Mouse (Mus musculus): ENCODE data around the gene Cyp46a1. TPM values are rescaled to one million over a fixed set of nuclear protein-coding genes. Genes with fewer than 3 reads are reported as not detected.

Cyp46a1 gene
- total RNA-seq, 1 experiment: 0.98 TPM

GRCm38 (mm10) chr12:108398681-108399080, 64.5 kb downstream of the Cyp46a1 start:
- in situ Hi-C loops (cut with MboI; ENCODE audit: low sequenced_read_pairs in 2 of 2, unreplicated experiment in 2 of 2): no loop called here
- TF ChIP-seq ZNF384 (IDR thresholded peaks at IDR 0.05; ENCODE audit: low read depth, low read length): no peak
- no peak for TF ChIP-seq CHD2 (IDR thresholded peaks at IDR 0.05; ENCODE audit: low read depth, low read length)
- TF ChIP-seq HCFC1 (IDR thresholded peaks at IDR 0.05; ENCODE audit: borderline replicate concordance, insufficient read depth, low read length): no peak
- TF ChIP-seq MAFK (IDR thresholded peaks at IDR 0.05; ENCODE audit: insufficient read depth, low read depth, low read length): no peak
- no peak for TF ChIP-seq ZC3H11A (IDR thresholded peaks at IDR 0.05; ENCODE audit: borderline replicate concordance, low read depth, low read length)

GRCm38 (mm10) chr12:108399191-108399590, 65.0 kb downstream of the Cyp46a1 start:
- in situ Hi-C loops (cut with MboI; ENCODE audit: low sequenced_read_pairs in 2 of 2, unreplicated experiment in 2 of 2): no loop called here
- Histone ChIP-seq H3K9me3 (ENCODE audit: control insufficient read depth, insufficient read depth, low read depth, low read length) (no peaks in the 10 kb centered on the region), H3K36me3 (ENCODE audit: control insufficient read depth, insufficient read depth, low read length, poor library complexity, severe bottlenecking) (no peaks in the 10 kb centered on the region), H3K4me1 (ENCODE audit: control insufficient read depth in 2 of 2, insufficient read depth in 2 of 2, low read length in 2 of 2, poor library complexity in 1 of 2) (no peaks in the 10 kb centered on the region; a peak in 1 of 4 replicates), H3K27ac (ENCODE audit: insufficient read depth, low read depth, low read length, poor library complexity, severe bottlenecking) (no peak overlapping the region), H3K9ac (ENCODE audit: insufficient read depth, low read depth, low read length, poor library complexity, severe bottlenecking) (no peak overlapping the region), H3K4me3 (ENCODE audit: insufficient read depth in 1 of 2, low read depth in 1 of 2, low read length in 2 of 2, poor library complexity in 1 of 2, severe bottlenecking in 1 of 2) (no peak overlapping the region)
- no peak for TF ChIP-seq ZNF384 (IDR thresholded peaks at IDR 0.05; ENCODE audit: low read depth, low read length)
- no peak for TF ChIP-seq HCFC1 (IDR thresholded peaks at IDR 0.05; ENCODE audit: borderline replicate concordance, insufficient read depth, low read length)
- no peak for TF ChIP-seq CHD2 (IDR thresholded peaks at IDR 0.05; ENCODE audit: low read depth, low read length)
- DNase-seq (ENCODE audit: low read depth, low spot score): no peak

More at GRCm38 (mm10) chr12:108398681-108399080, 64.5 kb downstream of the Cyp46a1 start:
- Histone ChIP-seq H3K4me1 (ENCODE audit: control insufficient read depth in 2 of 2, insufficient read depth in 2 of 2, low read length in 2 of 2, poor library complexity in 1 of 2) (no peaks in the 10 kb centered on the region; a peak in 1 of 4 replicates), H3K9me3 (ENCODE audit: control insufficient read depth, insufficient read depth, low read depth, low read length) (no peaks in the 10 kb centered on the region), H3K27ac (ENCODE audit: insufficient read depth, low read depth, low read length, poor library complexity, severe bottlenecking) (no peak overlapping the region), H3K4me3 (ENCODE audit: insufficient read depth in 1 of 2, low read depth in 1 of 2, low read length in 2 of 2, poor library complexity in 1 of 2, severe bottlenecking in 1 of 2) (no peak overlapping the region), H3K36me3 (ENCODE audit: control insufficient read depth, insufficient read depth, low read length, poor library complexity, severe bottlenecking) (no peaks in the 10 kb centered on the region), H3K9ac (ENCODE audit: insufficient read depth, low read depth, low read length, poor library complexity, severe bottlenecking) (no peak overlapping the region)
- DNase-seq (ENCODE audit: low read depth, low spot score): no peak

GRCm38 (mm10) chr12:108400951-108401350, 66.8 kb downstream of the Cyp46a1 start:
- in situ Hi-C loops (cut with MboI; ENCODE audit: low sequenced_read_pairs in 2 of 2, unreplicated experiment in 2 of 2): no loop called here
- no peak for DNase-seq (ENCODE audit: low read depth, low spot score)
- Histone ChIP-seq H3K4me1 (ENCODE audit: control insufficient read depth in 2 of 2, insufficient read depth in 2 of 2, low read length in 2 of 2, poor library complexity in 1 of 2) (no peaks in the 10 kb centered on the region; a peak in 1 of 4 replicates), H3K27ac (ENCODE audit: insufficient read depth, low read depth, low read length, poor library complexity, severe bottlenecking) (no peak overlapping the region), H3K36me3 (ENCODE audit: control insufficient read depth, insufficient read depth, low read length, poor library complexity, severe bottlenecking) (no peaks in the 10 kb centered on the region), H3K9me3 (ENCODE audit: control insufficient read depth, insufficient read depth, low read depth, low read length) (no peaks in the 10 kb centered on the region), H3K9ac (ENCODE audit: insufficient read depth, low read depth, low read length, poor library complexity, severe bottlenecking) (no peak overlapping the region), H3K4me3 (ENCODE audit: insufficient read depth in 1 of 2, low read depth in 1 of 2, low read length in 2 of 2, poor library complexity in 1 of 2, severe bottlenecking in 1 of 2) (no peak overlapping the region)
- TF ChIP-seq MAFK (IDR thresholded peaks at IDR 0.05; ENCODE audit: insufficient read depth, low read depth, low read length): no peak
- TF ChIP-seq ZC3H11A (IDR thresholded peaks at IDR 0.05; ENCODE audit: borderline replicate concordance, low read depth, low read length): no peak
- no peak for TF ChIP-seq ZNF384 (IDR thresholded peaks at IDR 0.05; ENCODE audit: low read depth, low read length)

GRCm38 (mm10) chr12:108403957-108404356, 69.8 kb downstream of the Cyp46a1 start:
- TF ChIP-seq ZNF384 (IDR thresholded peaks at IDR 0.05; ENCODE audit: low read depth, low read length) (no peak), HCFC1 (IDR thresholded peaks at IDR 0.05; ENCODE audit: borderline replicate concordance, insufficient read depth, low read length) (no peak), CHD2 (IDR thresholded peaks at IDR 0.05; ENCODE audit: low read depth, low read length) (no peak), MAFK (IDR thresholded peaks at IDR 0.05; ENCODE audit: insufficient read depth, low read depth, low read length) (no peak), ZC3H11A (IDR thresholded peaks at IDR 0.05; ENCODE audit: borderline replicate concordance, low read depth, low read length) (no peak)
- H3K9ac ChIP-seq (ENCODE audit: insufficient read depth, low read depth, low read length, poor library complexity, severe bottlenecking): no peak overlapping the region
- no peaks in the 10 kb centered on the region for H3K9me3 ChIP-seq (ENCODE audit: control insufficient read depth, insufficient read depth, low read depth, low read length)
- H3K27ac ChIP-seq (ENCODE audit: insufficient read depth, low read depth, low read length, poor library complexity, severe bottlenecking): no peak overlapping the region
- no peak for DNase-seq (ENCODE audit: low read depth, low spot score)
- no peaks in the 10 kb centered on the region for H3K36me3 ChIP-seq (ENCODE audit: control insufficient read depth, insufficient read depth, low read length, poor library complexity, severe bottlenecking)
- no peak overlapping the region for H3K4me3 ChIP-seq (ENCODE audit: insufficient read depth in 1 of 2, low read depth in 1 of 2, low read length in 2 of 2, poor library complexity in 1 of 2, severe bottlenecking in 1 of 2)
- no peaks in the 10 kb centered on the region for H3K4me1 ChIP-seq (ENCODE audit: control insufficient read depth in 2 of 2, insufficient read depth in 2 of 2, low read length in 2 of 2, poor library complexity in 1 of 2)
- in situ Hi-C loops (cut with MboI; ENCODE audit: low sequenced_read_pairs in 2 of 2, unreplicated experiment in 2 of 2): no loop called here

- H3K36me3 ChIP-seq (ENCODE audit: control insufficient read depth, insufficient read depth, low read length, poor library complexity, severe bottlenecking): no peaks in the 10 kb centered on the region
- no peak overlapping the region for H3K4me3 ChIP-seq (ENCODE audit: insufficient read depth in 1 of 2, low read depth in 1 of 2, low read length in 2 of 2, poor library complexity in 1 of 2, severe bottlenecking in 1 of 2)
- no peaks in the 10 kb centered on the region for H3K4me1 ChIP-seq (ENCODE audit: control insufficient read depth in 2 of 2, insufficient read depth in 2 of 2, low read length in 2 of 2, poor library complexity in 1 of 2)
- no peaks in the 10 kb centered on the region for H3K9me3 ChIP-seq (ENCODE audit: control insufficient read depth, insufficient read depth, low read depth, low read length)
- TF ChIP-seq MAFK (IDR thresholded peaks at IDR 0.05; ENCODE audit: insufficient read depth, low read depth, low read length) (no peak), ZC3H11A (IDR thresholded peaks at IDR 0.05; ENCODE audit: borderline replicate concordance, low read depth, low read length) (no peak), ZNF384 (IDR thresholded peaks at IDR 0.05; ENCODE audit: low read depth, low read length) (no peak), HCFC1 (IDR thresholded peaks at IDR 0.05; ENCODE audit: borderline replicate concordance, insufficient read depth, low read length) (no peak), CHD2 (IDR thresholded peaks at IDR 0.05; ENCODE audit: low read depth, low read length) (no peak)
- in situ Hi-C loops (cut with MboI; ENCODE audit: low sequenced_read_pairs in 2 of 2, unreplicated experiment in 2 of 2): no loop called here
- no peak overlapping the region for H3K27ac ChIP-seq (ENCODE audit: insufficient read depth, low read depth, low read length, poor library complexity, severe bottlenecking)
- no peak overlapping the region for H3K9ac ChIP-seq (ENCODE audit: insufficient read depth, low read depth, low read length, poor library complexity, severe bottlenecking)
- DNase-seq (ENCODE audit: low read depth, low spot score): no peak
These were observed 74.9 kb downstream of the Cyp46a1 start for GRCm38 (mm10) chr12:108409100-108409499.

All from ES-E14 (cell line).